Mouse (Mus musculus) kidney, adult 9 months (tissue): ENCODE data around the gene Kdm8.

Experiments
- DNase-seq: peaks from one replicate; pipeline ENCODE4 v3.0.0; 2022

Gene Kdm8

GRCm38 (mm10) chr7:125504618-125505017, 60.1 kb downstream of the Kdm8 start:
- DNase-seq: no peak

GRCm38 (mm10) chr7:125505568-125505967, 61.1 kb downstream of the Kdm8 start:
- DNase-seq: no peak

- DNase-seq: no peak
Observed at GRCm38 (mm10) chr7:125507279-125507678, 62.8 kb downstream of the Kdm8 start.

- no peak for DNase-seq
Observed at GRCm38 (mm10) chr7:125511432-125511831, 67.0 kb downstream of the Kdm8 start.

- DNase-seq: no peak
Observed at GRCm38 (mm10) chr7:125511852-125512251, 67.4 kb downstream of the Kdm8 start.
